Mouse (Mus musculus) myocyte (in vitro differentiated cells): ENCODE data around the gene Mylk. TPM values are rescaled to one million over a fixed set of nuclear protein-coding genes. Genes with fewer than 3 reads are reported as not detected.

Source experiments
- H3K27me3 ChIP-seq: one replicate; pipeline ENCODE4 v1.6.1; 2011; ENCODE audit not compliant: control insufficient read depth, insufficient read depth, insufficient read length
- H3K36me3 ChIP-seq: one replicate; pipeline ENCODE4 v1.6.1; 2011; ENCODE audit not compliant: control insufficient read depth, insufficient read depth
- H3K4me2 ChIP-seq: one replicate; pipeline ENCODE4 v1.6.1; 2011; ENCODE audit warnings: low read depth, control low read depth
- H3K4me3 ChIP-seq: one replicate; pipeline ENCODE4 v1.5.1; 2011; ENCODE audit warnings: mild to moderate bottlenecking, control low read depth, moderate library complexity
- H3K79me2 ChIP-seq: one replicate; pipeline ENCODE4 v1.6.1; 2011; ENCODE audit not compliant: control insufficient read depth, insufficient read depth
- H3ac ChIP-seq: one replicate; pipeline ENCODE4 v1.6.1; 2011; ENCODE audit not compliant: control insufficient read depth, insufficient read length
- CEBPB ChIP-seq: IDR thresholded peaks from 2 replicates; pipeline ENCODE4 v1.6.1; 2011; ENCODE audit warnings: mild to moderate bottlenecking, moderate library complexity; ENCODE audit not compliant: poor library complexity, insufficient read depth, severe bottlenecking
- E2F4 ChIP-seq: IDR thresholded peaks from one replicate; pipeline ENCODE4 v1.6.1; 2011; ENCODE audit warnings: mild to moderate bottlenecking, control low read depth, moderate library complexity; ENCODE audit not compliant: insufficient read depth
- MAX ChIP-seq: IDR thresholded peaks from one replicate; pipeline ENCODE4 v1.6.1; 2011; ENCODE audit warnings: low read depth, mild to moderate bottlenecking, control low read depth
- MYOD1 ChIP-seq, 3 experiments: IDR thresholded peaks; one replicate each; pipeline ENCODE4 v1.6.1; 2011; ENCODE audit warnings: control low read depth in 2 of 3, low read depth in 2 of 3, mild to moderate bottlenecking in 2 of 3, moderate library complexity in 1 of 3; ENCODE audit not compliant: insufficient read length in 2 of 3, control insufficient read depth in 1 of 3
- MYOG ChIP-seq, 3 experiments: IDR thresholded peaks; one replicate each; pipeline ENCODE4 v1.6.1; 2011; ENCODE audit warnings: control low read depth in 2 of 3, low read depth in 2 of 3, mild to moderate bottlenecking in 2 of 3; ENCODE audit not compliant: insufficient read length in 2 of 3, control insufficient read depth in 1 of 3, insufficient read depth in 1 of 3
- POLR2A ChIP-seq: IDR thresholded peaks from one replicate; pipeline ENCODE4 v1.6.1; 2011; ENCODE audit warnings: low read depth, mild to moderate bottlenecking, control low read depth, moderate library complexity; ENCODE audit not compliant: insufficient read length
- POLR2AphosphoS2 ChIP-seq: IDR thresholded peaks from one replicate; pipeline ENCODE4 v1.6.1; 2011; ENCODE audit warnings: low read depth, control low read depth; ENCODE audit not compliant: insufficient read length
- REST ChIP-seq: IDR thresholded peaks from one replicate; pipeline ENCODE4 v1.6.1; 2011; ENCODE audit warnings: mild to moderate bottlenecking, control low read depth, moderate library complexity; ENCODE audit not compliant: insufficient read depth, insufficient read length
- SRF ChIP-seq: IDR thresholded peaks from one replicate; pipeline ENCODE4 v1.6.1; 2011; ENCODE audit warnings: low read depth; ENCODE audit not compliant: control insufficient read depth, insufficient read length
- TCF12 ChIP-seq: IDR thresholded peaks from one replicate; pipeline ENCODE4 v1.6.1; 2011; ENCODE audit warnings: mild to moderate bottlenecking, control low read depth; ENCODE audit not compliant: poor library complexity, insufficient read depth, severe bottlenecking
- TCF3 ChIP-seq: IDR thresholded peaks from one replicate; pipeline ENCODE4 v1.6.1; 2011; ENCODE audit warnings: low read depth, control low read depth; ENCODE audit not compliant: insufficient read length
- USF1 ChIP-seq: IDR thresholded peaks from one replicate; pipeline ENCODE4 v1.6.1; 2011; ENCODE audit warnings: low read depth, mild to moderate bottlenecking, control low read depth, moderate library complexity
- polyA plus RNA-seq: library from polyadenylated mRNA; unstranded; fragments of >200 nt; fragmentation: generic; extraction: Trizol; gene quantifications from one replicate; pipeline ENCODE4 v1.2.1, GENCODE M21; 2012; ENCODE audit warnings: missing spikeins

Mylk gene
- polyA plus RNA-seq, 1 experiment, result 2.1 TPM

- no peak overlapping the region for H3K4me3 ChIP-seq
- no peaks in the 10 kb centered on the region for H3K27me3 ChIP-seq
- no peak overlapping the region for H3ac ChIP-seq
- no peaks in the 10 kb centered on the region for H3K36me3 ChIP-seq
- no peak overlapping the region for H3K4me2 ChIP-seq
- TF ChIP-seq MYOD1 (IDR thresholded peaks at IDR 0.05; ENCODE audit: control insufficient read depth in 1 of 3, insufficient read length in 2 of 3, low read depth in 2 of 3) (no peak), MAX (no peak), USF1 (no peak), CEBPB (no peak), TCF3 (no peak), TCF12 (no peak), E2F4 (no peak)
- H3K79me2 ChIP-seq, result peaks cover 8% of the 10 kb centered on the region
Observed at GRCm38 (mm10) chr16:35024300-35024699, 279.3 kb downstream of the Mylk start.

GRCm38 (mm10) chr16:35025347-35025746 is 280.3 kb downstream of the Mylk start:
- H3K79me2 ChIP-seq, result peaks cover 8% of the 10 kb centered on the region
- no peaks in the 10 kb centered on the region for H3K36me3 ChIP-seq
- no peaks in the 10 kb centered on the region for H3K27me3 ChIP-seq
- no peak overlapping the region for H3K4me2 ChIP-seq
- H3ac ChIP-seq, result no peak overlapping the region
- no peak overlapping the region for H3K4me3 ChIP-seq
- TF ChIP-seq TCF3, result no peak

- no peak for TF ChIP-seq MAX
- TF ChIP-seq USF1, result no peak
- TF ChIP-seq POLR2A, result no peak
- Histone ChIP-seq H3K4me2 (no peak overlapping the region), H3ac (no peak overlapping the region), H3K4me3 (no peak overlapping the region), H3K36me3 (no peaks in the 10 kb centered on the region), H3K79me2 (no peaks in the 10 kb centered on the region), H3K27me3 (no peaks in the 10 kb centered on the region)
Observed at GRCm38 (mm10) chr16:35033241-35033640, 288.2 kb downstream of the Mylk start.

- no peaks in the 10 kb centered on the region for H3K79me2 ChIP-seq
- H3K4me3 ChIP-seq, result no peak overlapping the region
- H3K27me3 ChIP-seq, result no peaks in the 10 kb centered on the region
- H3K4me2 ChIP-seq, result no peak overlapping the region
- H3K36me3 ChIP-seq, result no peaks in the 10 kb centered on the region
- no peak overlapping the region for H3ac ChIP-seq
- TF ChIP-seq CEBPB (no peak), POLR2A (no peak), REST (no peak), TCF3 (no peak), POLR2AphosphoS2 (no peak), USF1 (no peak), TCF12 (no peak)
Observed at GRCm38 (mm10) chr16:35033809-35034577, 289.0 kb downstream of the Mylk start.

GRCm38 (mm10) chr16:35034971-35035370 is 290.0 kb downstream of the Mylk start:
- Histone ChIP-seq H3K4me2 (no peak overlapping the region), H3ac (no peak overlapping the region), H3K79me2 (no peaks in the 10 kb centered on the region), H3K4me3 (no peak overlapping the region), H3K36me3 (no peaks in the 10 kb centered on the region), H3K27me3 (no peaks in the 10 kb centered on the region)
- TF ChIP-seq SRF, result no peak
- TF ChIP-seq MYOG (IDR thresholded peaks at IDR 0.05; ENCODE audit: control insufficient read depth in 1 of 3, insufficient read depth in 1 of 3, insufficient read length in 2 of 3, low read depth in 2 of 3), result no peak
- no peak for TF ChIP-seq E2F4
- no peak for TF ChIP-seq CEBPB
- TF ChIP-seq MYOD1 (IDR thresholded peaks at IDR 0.05; ENCODE audit: control insufficient read depth in 1 of 3, insufficient read length in 2 of 3, low read depth in 2 of 3), result no peak
- no peak for TF ChIP-seq TCF12
- no peak for TF ChIP-seq TCF3
- no peak for TF ChIP-seq MAX
- TF ChIP-seq POLR2AphosphoS2, result no peak
- no peak for TF ChIP-seq USF1
- no peak for TF ChIP-seq REST
- TF ChIP-seq POLR2A, result no peak

GRCm38 (mm10) chr16:35036754-35037153 is 291.7 kb downstream of the Mylk start:
- Histone ChIP-seq H3K27me3 (no peaks in the 10 kb centered on the region), H3K79me2 (no peaks in the 10 kb centered on the region), H3K36me3 (no peaks in the 10 kb centered on the region), H3ac (no peak overlapping the region), H3K4me2 (no peak overlapping the region), H3K4me3 (no peak overlapping the region)
- TF ChIP-seq CEBPB (no peak), POLR2AphosphoS2 (no peak), SRF (no peak), REST (no peak), TCF3 (no peak), TCF12 (no peak), MYOD1 (IDR thresholded peaks at IDR 0.05; ENCODE audit: control insufficient read depth in 1 of 3, insufficient read length in 2 of 3, low read depth in 2 of 3) (no peak), USF1 (no peak), MYOG (IDR thresholded peaks at IDR 0.05; ENCODE audit: control insufficient read depth in 1 of 3, insufficient read depth in 1 of 3, insufficient read length in 2 of 3, low read depth in 2 of 3) (no peak), E2F4 (no peak), MAX (no peak), POLR2A (no peak)
